Mouse (Mus musculus): ENCODE measurements at regions not wholly inside any gene's neighbourhood (a gene's known extent, or its start where the extent isn't known, plus 50 kb on each side); places are given as distances from the start of the nearest gene placed in this dataset.
A peak's percentile ranks its signal among the peaks of the same experiment; 100 is the strongest.

DNA sequence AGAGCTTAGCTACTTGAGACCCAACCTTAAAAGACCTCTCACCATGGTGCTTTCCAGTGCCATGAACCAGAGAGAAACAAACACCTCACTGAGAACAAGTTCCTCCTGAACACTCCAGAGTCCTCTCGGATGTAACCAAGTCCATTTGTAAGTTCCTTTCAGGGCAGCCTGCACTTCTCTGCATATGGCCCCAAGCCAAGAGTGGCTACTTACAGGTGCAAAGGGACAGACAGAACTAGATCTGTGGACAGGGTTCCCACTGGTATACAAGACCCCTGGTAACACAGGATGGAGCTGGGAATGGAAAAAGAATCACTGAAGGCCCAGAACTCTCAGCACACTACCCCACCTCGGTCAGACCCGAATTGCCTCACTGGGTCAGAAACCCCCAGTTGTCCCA is 234.7 kb downstream of the Zfp36l1 start:
- 89% methylated on average over 3 of the region's 3 CpGs for WGBS
- TF ChIP-seq POLR2A (IDR thresholded peaks at IDR 0.05; ENCODE audit: borderline replicate concordance, control insufficient read depth, low read depth, low read length), result no peak
- TF ChIP-seq CTCF (IDR thresholded peaks at IDR 0.05; ENCODE audit: control insufficient read depth, insufficient read depth, low read length), result no peak
- Histone ChIP-seq H3K4me3 (replicated peaks; ENCODE audit: control insufficient read depth, low read depth, low read length) (no peak overlapping the region), H3K27ac (ENCODE audit: control insufficient read depth, insufficient read depth, low read depth, low read length, poor library complexity) (no peak overlapping the region), H3K4me1 (ENCODE audit: control insufficient read depth, insufficient read depth, low read length) (no peaks in the 10 kb centered on the region)

DNA sequence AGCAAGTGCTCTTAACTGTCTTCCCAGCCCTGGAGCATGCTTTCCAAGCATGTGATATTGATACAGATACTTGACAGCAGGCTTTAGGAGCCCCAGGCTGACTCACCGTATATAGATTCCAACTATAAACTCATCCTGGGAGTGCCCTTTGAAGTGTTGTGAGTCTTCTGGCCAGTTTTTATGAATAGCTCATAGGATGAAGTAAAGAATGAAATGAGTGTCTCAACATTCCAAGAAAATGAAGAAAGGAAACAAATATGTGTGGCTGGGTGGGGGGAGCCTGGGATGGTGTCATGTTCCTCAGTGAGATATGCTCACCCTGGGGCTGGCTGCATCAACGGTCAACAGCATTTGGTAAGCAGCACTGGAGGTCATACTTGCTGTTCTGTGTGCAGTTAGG is 238.5 kb downstream of the Zfp36l1 start:
- no peak for TF ChIP-seq POLR2A (IDR thresholded peaks at IDR 0.05; ENCODE audit: borderline replicate concordance, control insufficient read depth, low read depth, low read length)
- TF ChIP-seq CTCF (IDR thresholded peaks at IDR 0.05; ENCODE audit: control insufficient read depth, insufficient read depth, low read length), result no peak
- H3K4me1 ChIP-seq (ENCODE audit: control insufficient read depth, insufficient read depth, low read length), result no peaks in the 10 kb centered on the region
- H3K27ac ChIP-seq (ENCODE audit: control insufficient read depth, insufficient read depth, low read depth, low read length, poor library complexity), result no peak overlapping the region
- WGBS, result 87% methylated on average over 2 of the region's 2 CpGs
- H3K4me3 ChIP-seq (replicated peaks; ENCODE audit: control insufficient read depth, low read depth, low read length), result no peak overlapping the region

DNA sequence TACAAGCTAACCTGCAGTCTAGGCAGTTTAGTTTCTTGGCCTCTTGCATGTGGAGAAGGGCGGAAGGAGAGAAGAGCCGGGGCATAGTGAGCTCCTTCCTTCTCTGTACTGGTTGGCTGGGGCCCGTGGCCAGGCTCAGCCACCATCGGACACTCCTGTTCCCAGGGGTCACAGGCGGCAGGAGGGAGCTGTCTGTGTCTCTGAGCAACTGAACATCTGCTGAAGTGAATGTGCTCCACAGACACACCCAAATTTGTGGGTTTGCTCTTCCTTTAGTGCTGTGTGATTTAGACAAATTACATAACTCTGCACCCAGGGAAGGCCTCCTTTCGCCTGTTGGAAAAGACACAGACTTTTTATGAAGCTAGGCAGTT is 247.6 kb downstream of the Zfp36l1 start:
- Histone ChIP-seq H3K4me1 (ENCODE audit: control insufficient read depth, insufficient read depth, low read length) (no peaks in the 10 kb centered on the region; the same call in 1 of the 2 replicates), H3K4me3 (replicated peaks; ENCODE audit: control insufficient read depth, low read depth, low read length) (no peak overlapping the region), H3K27ac (ENCODE audit: control insufficient read depth, insufficient read depth, low read depth, low read length, poor library complexity) (no peak overlapping the region)
- 48% methylated on average over 6 of the region's 6 CpGs for WGBS
- no peak for TF ChIP-seq CTCF (IDR thresholded peaks at IDR 0.05; ENCODE audit: control insufficient read depth, insufficient read depth, low read length)
- TF ChIP-seq POLR2A (IDR thresholded peaks at IDR 0.05; ENCODE audit: borderline replicate concordance, control insufficient read depth, low read depth, low read length), result no peak

DNA sequence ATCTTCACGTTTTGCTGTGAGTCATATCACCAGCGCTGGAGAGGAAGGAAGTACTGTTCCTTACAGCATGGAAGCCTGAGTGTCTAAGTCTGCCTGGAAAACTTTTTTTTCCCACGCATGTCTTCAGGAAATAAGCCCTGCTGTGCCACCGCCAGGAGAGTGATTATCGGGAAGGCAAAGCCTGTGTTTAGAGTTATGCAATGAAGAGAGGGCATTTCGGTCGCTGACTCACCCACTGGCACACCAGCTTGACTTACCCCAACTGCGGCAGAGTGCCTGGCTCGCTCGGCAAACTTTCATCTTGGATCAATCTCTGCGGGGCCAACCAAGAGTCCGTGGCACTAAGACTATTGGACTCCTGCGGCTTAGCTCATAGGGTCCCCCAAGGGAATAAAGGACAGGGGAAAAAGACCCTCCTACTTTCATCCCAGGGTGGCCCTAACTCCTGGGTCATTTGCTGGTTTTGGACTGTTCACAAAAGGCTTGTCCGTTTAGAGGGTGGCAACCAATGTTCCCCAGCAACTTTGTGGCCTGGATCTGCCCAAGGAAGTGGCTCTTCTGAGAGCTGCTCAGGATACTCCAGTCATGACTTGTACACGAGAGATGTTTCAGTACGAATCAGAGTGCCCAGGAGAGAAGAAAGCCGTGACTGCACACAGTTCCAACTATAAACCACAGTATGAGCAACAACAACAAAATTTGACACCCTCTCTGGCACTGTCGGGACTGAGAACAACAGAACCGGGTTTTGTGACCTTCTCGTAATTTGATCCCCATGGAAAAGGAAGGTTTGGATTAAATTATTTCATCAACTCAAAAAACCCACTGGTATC is 248.3 kb downstream of the Zfp36l1 start:
- TF ChIP-seq CTCF (IDR thresholded peaks at IDR 0.05; ENCODE audit: control insufficient read depth, insufficient read depth, low read length) (no peak), POLR2A (IDR thresholded peaks at IDR 0.05; ENCODE audit: borderline replicate concordance, control insufficient read depth, low read depth, low read length) (no peak)
- Histone ChIP-seq H3K27ac (ENCODE audit: control insufficient read depth, insufficient read depth, low read depth, low read length, poor library complexity) (peak overlapping the region; percentile 25; the same call in 1 of the 2 replicates), H3K4me3 (replicated peaks; ENCODE audit: control insufficient read depth, low read depth, low read length) (no peak overlapping the region), H3K4me1 (ENCODE audit: control insufficient read depth, insufficient read depth, low read length) (no peaks in the 10 kb centered on the region; the same call in 1 of the 2 replicates)
- 67% methylated on average over 20 of the region's 20 CpGs for WGBS

Measured in bone marrow, adult 2 months (tissue).